Mouse (Mus musculus) small intestine, adult 2 months (tissue): ENCODE results near the gene Lsm11.

Experiments used
- CTCF ChIP-seq: fragments of 200-500 bp; IDR thresholded peaks from 2 replicates; pipeline ENCODE4 v1.5.1; 2012; ENCODE audit warnings: low read depth, mild to moderate bottlenecking, control low read depth, inconsistent platforms, low read length, moderate library complexity, mixed read lengths; ENCODE audit not compliant: insufficient replicate concordance, insufficient read length; ENCODE audit errors: extremely low read depth
- POLR2A ChIP-seq: fragments of 200-500 bp; IDR thresholded peaks from 2 replicates; pipeline ENCODE4 v1.6.1; 2012; ENCODE audit warnings: low read depth, mild to moderate bottlenecking, control low read depth, inconsistent platforms, low read length, moderate library complexity

- TF ChIP-seq CTCF (no peak), POLR2A (no peak)
Observed at GRCm38 (mm10) chr11:45910701-45911100, 34.0 kb downstream of the Lsm11 start.
